Mouse (Mus musculus) kidney, embryonic 16.5 days (tissue): ENCODE measurements at regions not wholly inside any gene's neighbourhood (a gene's known extent, or its start where the extent isn't known, plus 50 kb on each side); places are given as distances from the start of the nearest gene placed in this dataset.

ENCODE experiments used
- ATAC-seq: fragments of 200-750 bp; cut with Nextera tagmentation; 2 replicates; pipeline ENCODE4 v1.8.0; 2017; ENCODE audit warnings: moderate TSS enrichment; ENCODE audit not compliant: low FRiP score, low TSS enrichment
- H3K27ac ChIP-seq: fragments of 300-500 bp; sonication (generic); 2 replicates; pipeline ENCODE4 v1.5.1; 2014; ENCODE audit warnings: low read length
- H3K27me3 ChIP-seq: fragments of 300-500 bp; sonication (generic); 2 replicates; pipeline ENCODE4 v1.6.1; 2014; ENCODE audit warnings: low read length, control low read depth, mixed read lengths; ENCODE audit not compliant: insufficient read depth
- H3K36me3 ChIP-seq: fragments of 300-500 bp; sonication (generic); 2 replicates; pipeline ENCODE4 v1.6.1; 2014; ENCODE audit warnings: low read length, control low read depth, mixed read lengths; ENCODE audit not compliant: insufficient read depth
- H3K4me1 ChIP-seq: fragments of 300-500 bp; sonication (generic); 2 replicates; pipeline ENCODE4 v1.6.1; 2014; ENCODE audit warnings: low read length, control low read depth, mixed read lengths; ENCODE audit not compliant: insufficient read depth
- H3K4me2 ChIP-seq: fragments of 300-500 bp; sonication (generic); replicated peaks from 2 replicates; pipeline ENCODE4 v1.6.1; 2014; ENCODE audit warnings: low read depth, low read length
- H3K4me3 ChIP-seq: fragments of 300-500 bp; sonication (generic); 2 replicates; pipeline ENCODE4 v1.5.1; 2014; ENCODE audit warnings: mild to moderate bottlenecking, low read length
- H3K9ac ChIP-seq: fragments of 300-500 bp; sonication (generic); replicated peaks from 2 replicates; pipeline ENCODE4 v1.6.1; 2014; ENCODE audit warnings: low read length
- H3K9me3 ChIP-seq: fragments of 300-500 bp; sonication (generic); 2 replicates; pipeline ENCODE4 v1.6.1; 2016; ENCODE audit warnings: low read length, control low read depth
- WGBS: fragments of 180-500 bp; shearing (Covaris S2); extraction: QIAGEN DNeasy Blood & Tissue Kit; methylation state at CpG from one replicate; pipeline ENCODE4 v1.1.7; 2014; 5-methylcytosine and 5-hydroxymethylcytosine counted together

- Histone ChIP-seq H3K4me2 (no peak overlapping the region), H3K27ac (no peak overlapping the region), H3K27me3 (no peaks in the 10 kb centered on the region), H3K9ac (no peak overlapping the region), H3K4me3 (no peak overlapping the region), H3K36me3 (no peaks in the 10 kb centered on the region), H3K9me3 (no peaks in the 10 kb centered on the region), H3K4me1 (no peaks in the 10 kb centered on the region)
- no peak for ATAC-seq
- 75% methylated on average over 23 of the region's 23 CpGs for WGBS
Measured at GRCm38 (mm10) chr9:98668423-98669330, 67.2 kb upstream of the Mrps22 start.

- no peak overlapping the region for H3K4me2 ChIP-seq
- no peaks in the 10 kb centered on the region for H3K27me3 ChIP-seq
- WGBS, result 92% methylated on average over 3 of the region's 3 CpGs
- no peak overlapping the region for H3K4me3 ChIP-seq
- no peak overlapping the region for H3K27ac ChIP-seq
- H3K36me3 ChIP-seq, result no peaks in the 10 kb centered on the region
- ATAC-seq, result no peak
- H3K9ac ChIP-seq, result no peak overlapping the region
- no peaks in the 10 kb centered on the region for H3K9me3 ChIP-seq
- no peaks in the 10 kb centered on the region for H3K4me1 ChIP-seq
Measured at GRCm38 (mm10) chr9:98667072-98667471, 65.6 kb upstream of the Mrps22 start.

GRCm38 (mm10) chr9:98663011-98663410 lies 61.6 kb upstream of the Mrps22 start:
- ATAC-seq, result no peak
- Histone ChIP-seq H3K4me3 (no peak overlapping the region), H3K27me3 (no peaks in the 10 kb centered on the region), H3K4me2 (no peak overlapping the region), H3K4me1 (no peaks in the 10 kb centered on the region), H3K27ac (no peak overlapping the region), H3K36me3 (no peaks in the 10 kb centered on the region), H3K9ac (no peak overlapping the region), H3K9me3 (no peaks in the 10 kb centered on the region; the same call in 1 of the 2 replicates)
- 53% methylated on average over 3 of the region's 3 CpGs for WGBS

- H3K36me3 ChIP-seq, result no peaks in the 10 kb centered on the region
- no peaks in the 10 kb centered on the region for H3K9me3 ChIP-seq
- WGBS, result 70% methylated on average over 2 of the region's 2 CpGs
- H3K4me2 ChIP-seq, result no peak overlapping the region
- H3K27ac ChIP-seq, result no peak overlapping the region
- no peak overlapping the region for H3K4me3 ChIP-seq
- no peaks in the 10 kb centered on the region for H3K4me1 ChIP-seq
- H3K9ac ChIP-seq, result no peak overlapping the region
- ATAC-seq, result no peak
- H3K27me3 ChIP-seq, result no peaks in the 10 kb centered on the region
Measured at GRCm38 (mm10) chr9:98651681-98652080, 50.2 kb upstream of the Mrps22 start.
